Mouse (Mus musculus) CH12.LX (cell line): Measurements from ENCODE around the gene Cachd1. TPM values are rescaled to one million over a fixed set of nuclear protein-coding genes. Genes with fewer than 3 reads are reported as not detected.

Experiments used
- DNase-seq: peaks from one replicate; pipeline ENCODE4 v3.0.0-alpha.2; 2013; ENCODE audit errors: extremely low read depth
- H3K27ac ChIP-seq: 2 replicates; pipeline ENCODE4 v1.5.1; 2012; ENCODE audit warnings: low read depth, mild to moderate bottlenecking, control low read depth, moderate library complexity; ENCODE audit not compliant: insufficient read depth
- H3K27me3 ChIP-seq: replicated peaks from 2 replicates; pipeline ENCODE3; 2012; ENCODE audit warnings: inconsistent platforms
- H3K36me3 ChIP-seq, 2 experiments: replicated peaks in 1 of 2; 2 replicates each; pipeline versions ENCODE3 to v1.6.1; 2012; ENCODE audit warnings: inconsistent platforms in 1 of 2, low read length in 1 of 2, mild to moderate bottlenecking in 1 of 2, mixed read lengths in 1 of 2, moderate library complexity in 1 of 2; ENCODE audit not compliant: control insufficient read depth in 1 of 2, insufficient read depth in 1 of 2
- H3K4me1 ChIP-seq, 2 experiments: 2 replicates each; pipeline ENCODE4 v1.6.1; 2012; ENCODE audit warnings: inconsistent platforms in 1 of 2, moderate library complexity in 1 of 2; ENCODE audit not compliant: insufficient read depth in 2 of 2, control insufficient read depth in 1 of 2
- H3K4me2 ChIP-seq: 2 replicates; pipeline ENCODE4 v1.6.1; 2012; ENCODE audit warnings: low read depth, mild to moderate bottlenecking, control low read depth; ENCODE audit not compliant: poor library complexity, insufficient read depth, severe bottlenecking
- H3K4me3 ChIP-seq, 3 experiments: fragments of 150-350 bp in 1 of 3; sonication (generic) in 1 of 3; replicated peaks in 1 of 3; 2 replicates each; pipeline versions ENCODE3 to v1.5.1; 2011 to 2012; ENCODE audit warnings: low read depth in 2 of 3, low read length in 2 of 3, mild to moderate bottlenecking in 2 of 3, moderate library complexity in 2 of 3, control low read depth in 1 of 3, improper control_type of control experiment in 1 of 3, inconsistent platforms in 1 of 3, mixed read lengths in 1 of 3; ENCODE audit not compliant: poor library complexity in 1 of 3
- H3K79me2 ChIP-seq: replicated peaks from 2 replicates; pipeline ENCODE4 v1.6.1; 2012; ENCODE audit warnings: mild to moderate bottlenecking, moderate library complexity; ENCODE audit not compliant: control insufficient read depth, poor library complexity, insufficient read depth, severe bottlenecking; ENCODE audit errors: extremely low read depth
- H3K9ac ChIP-seq: 2 replicates; pipeline ENCODE4 v1.6.1; 2012; ENCODE audit warnings: low read depth, mild to moderate bottlenecking, control low read depth, moderate library complexity; ENCODE audit not compliant: insufficient read depth
- H3K9me3 ChIP-seq: replicated peaks from 2 replicates; pipeline ENCODE3; 2012; ENCODE audit warnings: low read length, inconsistent platforms, mixed read lengths
- BHLHE40 ChIP-seq: IDR thresholded peaks from 2 replicates; pipeline ENCODE4 v1.6.1; 2011; ENCODE audit warnings: mild to moderate bottlenecking, low read depth, low read length, improper control_type of control experiment
- CHD2 ChIP-seq: IDR thresholded peaks from 2 replicates; pipeline ENCODE4 v1.6.1; 2011; ENCODE audit warnings: low read length, improper control_type of control experiment
- CTCF ChIP-seq, 2 experiments: IDR thresholded peaks in 1 of 2; conservative IDR thresholded peaks in 1 of 2; 2 replicates each; pipeline ENCODE4 v1.5.1; 2011 to 2012; ENCODE audit warnings: low read depth in 2 of 2, low read length in 2 of 2, improper control_type of control experiment in 1 of 2, inconsistent platforms in 1 of 2, mild to moderate bottlenecking in 1 of 2, moderate library complexity in 1 of 2
- ETS1 ChIP-seq: conservative IDR thresholded peaks from 2 replicates; pipeline ENCODE4 v1.6.1; 2012; ENCODE audit warnings: low read depth, mild to moderate bottlenecking, inconsistent platforms, low read length, improper control_type of control experiment, moderate library complexity
- HCFC1 ChIP-seq: IDR thresholded peaks from 2 replicates; pipeline ENCODE4 v1.6.1; 2012; ENCODE audit warnings: low read depth, mild to moderate bottlenecking, inconsistent platforms, low read length, improper control_type of control experiment
- JUN ChIP-seq: IDR thresholded peaks from 2 replicates; pipeline ENCODE4 v1.6.1; 2011; ENCODE audit warnings: low read depth, mild to moderate bottlenecking, low read length, improper control_type of control experiment, moderate library complexity; ENCODE audit not compliant: insufficient read depth
- JUND ChIP-seq: conservative IDR thresholded peaks from 2 replicates; pipeline ENCODE4 v1.6.1; 2011; ENCODE audit warnings: low read depth, low read length, improper control_type of control experiment
- KAT2A ChIP-seq: IDR thresholded peaks from 2 replicates; pipeline ENCODE4 v1.6.1; 2012; ENCODE audit warnings: low read length, improper control_type of control experiment, inconsistent platforms; ENCODE audit not compliant: insufficient replicate concordance
- MAX ChIP-seq: IDR thresholded peaks from 2 replicates; pipeline ENCODE4 v1.6.1; 2011; ENCODE audit warnings: low read length, improper control_type of control experiment
- MEF2A ChIP-seq: IDR thresholded peaks from 2 replicates; pipeline ENCODE4 v1.6.1; 2014; ENCODE audit warnings: low read depth, mild to moderate bottlenecking, inconsistent platforms, low read length, improper control_type of control experiment, borderline replicate concordance
- MYC ChIP-seq: IDR thresholded peaks from 2 replicates; pipeline ENCODE4 v1.6.1; 2011; ENCODE audit warnings: low read depth, mild to moderate bottlenecking, improper control_type of control experiment, low read length
- PAX5 ChIP-seq: IDR thresholded peaks from 2 replicates; pipeline ENCODE4 v1.6.1; 2012; ENCODE audit warnings: low read length, inconsistent platforms, mixed read lengths
- POLR2AphosphoS2 ChIP-seq: IDR thresholded peaks from 2 replicates; pipeline ENCODE4 v1.6.1; 2011; ENCODE audit warnings: low read depth, low read length, improper control_type of control experiment
- RCOR1 ChIP-seq: conservative IDR thresholded peaks from 2 replicates; pipeline ENCODE4 v1.6.1; 2012; ENCODE audit warnings: low read depth, mild to moderate bottlenecking, inconsistent platforms, low read length, improper control_type of control experiment
- SMC3 ChIP-seq: IDR thresholded peaks from 2 replicates; pipeline ENCODE4 v1.6.1; 2011; ENCODE audit warnings: low read depth, low read length, improper control_type of control experiment
- TCF12 ChIP-seq: IDR thresholded peaks from 2 replicates; pipeline ENCODE4 v1.6.1; 2014; ENCODE audit warnings: low read depth, mild to moderate bottlenecking, inconsistent platforms, low read length, improper control_type of control experiment
- USF2 ChIP-seq: conservative IDR thresholded peaks from 2 replicates; pipeline ENCODE4 v1.6.1; 2011; ENCODE audit warnings: low read depth, low read length, improper control_type of control experiment
- ZKSCAN1 ChIP-seq: IDR thresholded peaks from 2 replicates; pipeline ENCODE4 v1.6.1; 2012; ENCODE audit warnings: low read depth, inconsistent platforms, low read length, improper control_type of control experiment, borderline replicate concordance
- dilution Hi-C: fragments of 300-500 bp; cut with MboI; formaldehyde crosslinking; loops from 2 replicates; pipeline ENCODE4 v1.14.3; 2020; ENCODE audit warnings: low sequenced_read_pairs; ENCODE audit not compliant: extremely low pct_unique_long_range_greater_than_20kb, extremely low pct_ligation_motif_present
- in situ Hi-C: fragments of 300-500 bp; cut with MboI; formaldehyde crosslinking; loops from 3 replicates; pipeline ENCODE4 v1.14.3; 2019; ENCODE audit warnings: low sequenced_read_pairs, low pct_ligation_motif_present, low pct_unique_long_range_greater_than_20kb, mixed read lengths
- polyA plus RNA-seq: library from polyadenylated mRNA; unstranded; fragments of >175 nt; gene quantifications from 2 replicates; pipeline ENCODE4 v1.2.1, GENCODE M21; 2012; ENCODE audit warnings: low read depth; ENCODE audit not compliant: insufficient read length
- total RNA-seq, 2 experiments: library from RNA; depleted of rRNA; stranded (reverse); fragments of 300-350 nt in 1 of 2; fragments of >200 nt in 1 of 2; gene quantifications; 2 replicates each; pipeline ENCODE4 v1.2.3; 2012 to 2014

Cachd1 gene
- total and polyA plus RNA-seq, 3 experiments, result 0.13 to 0.24 (median 0.20) TPM

- no peaks in the 10 kb centered on the region for H3K79me2 ChIP-seq
- in situ Hi-C loops (no loop called here), dilution Hi-C loops (no loop called here)
- H3K9me3 ChIP-seq, result peaks cover 10% of the 10 kb centered on the region
- no peak overlapping the region for H3K27ac ChIP-seq
- H3K9ac ChIP-seq, result no peak overlapping the region
- H3K4me1 ChIP-seq, result no peaks in the 10 kb centered on the region
- no peak overlapping the region for H3K4me3 ChIP-seq
- DNase-seq, result no peak
- H3K36me3 ChIP-seq, result no peaks in the 10 kb centered on the region
- no peak overlapping the region for H3K4me2 ChIP-seq
- no peak for TF ChIP-seq SMC3
- TF ChIP-seq ZKSCAN1, result no peak
- TF ChIP-seq MEF2A, result no peak
- no peak for TF ChIP-seq CTCF (conservative IDR thresholded peaks at IDR 0.05 in 1 of 2, IDR thresholded peaks at IDR 0.05 in 1 of 2; ENCODE audit: low read depth in 2 of 2, low read length in 2 of 2)
- TF ChIP-seq POLR2AphosphoS2, result no peak
- H3K27me3 ChIP-seq, result no peaks in the 10 kb centered on the region
These were observed 10.7 kb downstream of the Cachd1 start for GRCm38 (mm10) chr4:100787201-100787600.

- TF ChIP-seq RCOR1, result no peak
- TF ChIP-seq ETS1, result no peak
- no peak for TF ChIP-seq HCFC1
- TF ChIP-seq SMC3, result no peak
- no peak for TF ChIP-seq MYC
- no peak for TF ChIP-seq KAT2A
- no peak for TF ChIP-seq PAX5
- no peak for TF ChIP-seq JUND
- no peak for TF ChIP-seq MAX
- no peak for TF ChIP-seq USF2
- TF ChIP-seq TCF12, result no peak
- no peak for TF ChIP-seq BHLHE40
- no peak for TF ChIP-seq ZKSCAN1
- TF ChIP-seq CHD2, result no peak
- TF ChIP-seq JUN, result no peak
- H3K9me3 ChIP-seq, result peaks cover 2% of the 10 kb centered on the region
- no peaks in the 10 kb centered on the region for H3K27me3 ChIP-seq
- in situ Hi-C loops, result no loop called here
- no peak for DNase-seq
- H3K4me2 ChIP-seq, result no peak overlapping the region
- no peak overlapping the region for H3K9ac ChIP-seq
- no peaks in the 10 kb centered on the region for H3K36me3 ChIP-seq
- H3K27ac ChIP-seq, result no peak overlapping the region
- no peaks in the 10 kb centered on the region for H3K4me1 ChIP-seq
- dilution Hi-C loops, result no loop called here
- no peak overlapping the region for H3K4me3 ChIP-seq
- no peaks in the 10 kb centered on the region for H3K79me2 ChIP-seq
These were observed 13.7 kb downstream of the Cachd1 start for GRCm38 (mm10) chr4:100790176-100790575.
